Mouse (Mus musculus) forebrain, embryonic 14.5 days (tissue): ENCODE measurements around the gene Cdc42ep4. TPM values are rescaled to one million over a fixed set of nuclear protein-coding genes. Genes with fewer than 3 reads are reported as not detected.
A peak's percentile ranks its signal among the peaks of the same experiment; 100 is the strongest.

ENCODE experiments used
- ATAC-seq: fragments of 200-750 bp; cut with Nextera tagmentation; 2 replicates; pipeline ENCODE4 v1.8.0; 2017; ENCODE audit warnings: mild to moderate bottlenecking, moderate library complexity
- DNase-seq: peaks from one replicate; pipeline ENCODE4 v3.0.0-alpha.2; 2015; ENCODE audit warnings: low spot score
- H3K27ac ChIP-seq: fragments of 300-500 bp; sonication (generic); 2 replicates; pipeline ENCODE4 v1.5.1; 2014; ENCODE audit warnings: low read depth, mild to moderate bottlenecking, control low read depth, low read length, moderate library complexity
- H3K27me3 ChIP-seq: fragments of 300-500 bp; sonication (generic); replicated peaks from 2 replicates; pipeline ENCODE4 v1.6.1; 2014; ENCODE audit warnings: low read length, control low read depth, mixed read lengths; ENCODE audit not compliant: control insufficient read depth, insufficient read depth
- H3K36me3 ChIP-seq: fragments of 300-500 bp; sonication (generic); 2 replicates; pipeline ENCODE4 v1.6.1; 2014; ENCODE audit warnings: low read length, control low read depth; ENCODE audit not compliant: control insufficient read depth, insufficient read depth
- H3K4me1 ChIP-seq: fragments of 300-500 bp; sonication (generic); 2 replicates; pipeline ENCODE4 v1.6.1; 2014; ENCODE audit warnings: antibody characterized with exemption, low read length, control low read depth; ENCODE audit not compliant: control insufficient read depth, insufficient read depth
- H3K4me2 ChIP-seq: fragments of 300-500 bp; sonication (generic); 2 replicates; pipeline ENCODE4 v1.6.1; 2014; ENCODE audit warnings: mild to moderate bottlenecking, control low read depth, low read length
- H3K4me3 ChIP-seq: fragments of 300-500 bp; sonication (generic); 2 replicates; pipeline ENCODE4 v1.5.1; 2014; ENCODE audit warnings: low read depth, low read length, control low read depth
- H3K9ac ChIP-seq: fragments of 300-500 bp; sonication (generic); 2 replicates; pipeline ENCODE4 v1.6.1; 2014; ENCODE audit warnings: mild to moderate bottlenecking, low read length, control low read depth, moderate library complexity
- H3K9me3 ChIP-seq: fragments of 300-500 bp; sonication (generic); replicated peaks from 2 replicates; pipeline ENCODE4 v1.6.1; 2016; ENCODE audit warnings: low read length, control low read depth, mixed read lengths; ENCODE audit not compliant: control insufficient read depth
- WGBS: fragments of 180-500 bp; shearing (Covaris S2); extraction: QIAGEN DNeasy Blood & Tissue Kit; methylation state at CpG from one replicate; pipeline ENCODE4 v1.1.7; 2014; 5-methylcytosine and 5-hydroxymethylcytosine counted together
- polyA plus RNA-seq: library from polyadenylated mRNA; unstranded; fragments of >200 nt; fragmentation: Nextera tagmentation; extraction: Ambion mirVana; gene quantifications from 2 replicates; pipeline ENCODE4 v1.2.1, GENCODE M21; 2014

Cdc42ep4 gene
- polyA plus RNA-seq, result 52.4 and 61.5 TPM in 2 replicates

GRCm38 (mm10) chr11:113751484-113752084 is at the start of gene Cdc42ep4:
Cdc42ep4 (minus strand) TSS chr11:113751881.
- H3K4me1 ChIP-seq, result peaks cover 29% of the 10 kb centered on the region
- under 1% methylated on average over 43 of the region's 44 CpGs for WGBS
- no peaks in the 10 kb centered on the region for H3K9me3 ChIP-seq
- H3K4me2 ChIP-seq, result peak within 1 kb of the TSS; percentile 79
- peak within 1 kb of the TSS; percentile 93 for H3K9ac ChIP-seq
- H3K4me3 ChIP-seq, result peak within 1 kb of the TSS; percentile 89
- ATAC-seq (peak; percentile 90), DNase-seq (peak; percentile 98)
- no peaks in the 10 kb centered on the region; the same call in 1 of the 2 replicates for H3K36me3 ChIP-seq
- H3K27ac ChIP-seq, result peak within 1 kb of the TSS; percentile 93
- no peaks in the 10 kb centered on the region for H3K27me3 ChIP-seq

- Histone ChIP-seq H3K27me3 (no peaks in the 10 kb centered on the region), H3K36me3 (no peaks in the 10 kb centered on the region), H3K4me3 (no peak overlapping the region), H3K27ac (no peak overlapping the region), H3K4me1 (peaks cover 18% of the 10 kb centered on the region), H3K9me3 (no peaks in the 10 kb centered on the region), H3K4me2 (no peak overlapping the region), H3K9ac (no peak overlapping the region)
- DNase-seq (no peak), ATAC-seq (no peak)
- 94% methylated on average over 12 of the region's 12 CpGs for WGBS
Measured at GRCm38 (mm10) chr11:113800026-113800425, 48.3 kb upstream of the Cdc42ep4 start.

GRCm38 (mm10) chr11:113799041-113799447 is 47.4 kb upstream of the Cdc42ep4 start:
- H3K36me3 ChIP-seq, result no peaks in the 10 kb centered on the region
- no peak overlapping the region for H3K4me2 ChIP-seq
- H3K4me3 ChIP-seq, result no peak overlapping the region
- ATAC-seq (no peak), DNase-seq (peak; percentile 57)
- WGBS, result 53% methylated on average over 14 of the region's 14 CpGs
- no peak overlapping the region for H3K9ac ChIP-seq
- peaks cover 18% of the 10 kb centered on the region for H3K4me1 ChIP-seq
- H3K27ac ChIP-seq, result no peak overlapping the region
- H3K9me3 ChIP-seq, result no peaks in the 10 kb centered on the region
- H3K27me3 ChIP-seq, result no peaks in the 10 kb centered on the region

GRCm38 (mm10) chr11:113798011-113798410 is 46.3 kb upstream of the Cdc42ep4 start:
- no peak overlapping the region for H3K4me2 ChIP-seq
- 47% methylated on average over 6 of the region's 6 CpGs for WGBS
- DNase-seq (no peak), ATAC-seq (peak; percentile 58)
- no peaks in the 10 kb centered on the region for H3K36me3 ChIP-seq
- peaks cover 18% of the 10 kb centered on the region for H3K4me1 ChIP-seq
- no peak overlapping the region for H3K4me3 ChIP-seq
- no peaks in the 10 kb centered on the region for H3K27me3 ChIP-seq
- no peak overlapping the region for H3K9ac ChIP-seq
- peak overlapping the region; percentile 61; the same call in 1 of the 2 replicates for H3K27ac ChIP-seq
- H3K9me3 ChIP-seq, result no peaks in the 10 kb centered on the region

GRCm38 (mm10) chr11:113797014-113797983 is 45.6 kb upstream of the Cdc42ep4 start:
- WGBS, result 45% methylated on average over 19 of the region's 19 CpGs
- Histone ChIP-seq H3K4me1 (peaks cover 18% of the 10 kb centered on the region), H3K9ac (peak overlapping the region; percentile 9; the same call in 1 of the 2 replicates)

GRCm38 (mm10) chr11:113795846-113796245 is 44.2 kb upstream of the Cdc42ep4 start:
- DNase-seq, result no peak
- H3K4me2 ChIP-seq, result no peak overlapping the region
- no peaks in the 10 kb centered on the region for H3K36me3 ChIP-seq
- no peaks in the 10 kb centered on the region for H3K27me3 ChIP-seq
- H3K27ac ChIP-seq, result no peak overlapping the region
- H3K9me3 ChIP-seq, result no peaks in the 10 kb centered on the region
- no peak overlapping the region for H3K4me3 ChIP-seq
- peaks cover 23% of the 10 kb centered on the region for H3K4me1 ChIP-seq
- ATAC-seq, result no peak
- no peak overlapping the region for H3K9ac ChIP-seq
- 76% methylated on average over 12 of the region's 12 CpGs for WGBS

More at GRCm38 (mm10) chr11:113797014-113797983, 45.6 kb upstream of the Cdc42ep4 start:
- Histone ChIP-seq H3K27me3 (no peaks in the 10 kb centered on the region), H3K4me3 (no peak overlapping the region), H3K9me3 (no peaks in the 10 kb centered on the region), H3K36me3 (no peaks in the 10 kb centered on the region), H3K4me2 (no peak overlapping the region), H3K27ac (peak overlapping the region; percentile 61; the same call in 1 of the 2 replicates)
- ATAC-seq (peak; percentile 41; the same call in 1 of the 2 replicates), DNase-seq (no peak)

- no peaks in the 10 kb centered on the region for H3K27me3 ChIP-seq
- peak overlapping the region; percentile 55 for H3K27ac ChIP-seq
- peak; percentile 73 for ATAC-seq
- no peak overlapping the region for H3K4me2 ChIP-seq
- H3K4me3 ChIP-seq, result no peak overlapping the region
- peaks cover 19% of the 10 kb centered on the region for H3K4me1 ChIP-seq
- peak; percentile 76 for DNase-seq
- no peaks in the 10 kb centered on the region for H3K9me3 ChIP-seq
- H3K9ac ChIP-seq, result peak overlapping the region; percentile 36; the same call in 1 of the 2 replicates
- 24% methylated on average over 16 of the region's 16 CpGs for WGBS
- no peaks in the 10 kb centered on the region for H3K36me3 ChIP-seq
Measured at GRCm38 (mm10) chr11:113791357-113792215, 39.9 kb upstream of the Cdc42ep4 start.

GRCm38 (mm10) chr11:113789101-113789500 is 37.4 kb upstream of the Cdc42ep4 start:
- H3K36me3 ChIP-seq, result no peaks in the 10 kb centered on the region
- no peaks in the 10 kb centered on the region for H3K27me3 ChIP-seq
- WGBS, result 36% methylated on average over 1 of the region's 1 CpGs
- H3K4me1 ChIP-seq, result peaks cover 35% of the 10 kb centered on the region
- H3K9me3 ChIP-seq, result no peaks in the 10 kb centered on the region
- H3K4me3 ChIP-seq, result no peak overlapping the region
- no peak overlapping the region for H3K4me2 ChIP-seq
- H3K9ac ChIP-seq, result no peak overlapping the region
- peak overlapping the region; percentile 11; the same call in 1 of the 2 replicates for H3K27ac ChIP-seq
- ATAC-seq, result no peak
- DNase-seq, result no peak
